Mouse (Mus musculus): ENCODE results near the gene Spatc1l.

Spatc1l gene

DNA sequence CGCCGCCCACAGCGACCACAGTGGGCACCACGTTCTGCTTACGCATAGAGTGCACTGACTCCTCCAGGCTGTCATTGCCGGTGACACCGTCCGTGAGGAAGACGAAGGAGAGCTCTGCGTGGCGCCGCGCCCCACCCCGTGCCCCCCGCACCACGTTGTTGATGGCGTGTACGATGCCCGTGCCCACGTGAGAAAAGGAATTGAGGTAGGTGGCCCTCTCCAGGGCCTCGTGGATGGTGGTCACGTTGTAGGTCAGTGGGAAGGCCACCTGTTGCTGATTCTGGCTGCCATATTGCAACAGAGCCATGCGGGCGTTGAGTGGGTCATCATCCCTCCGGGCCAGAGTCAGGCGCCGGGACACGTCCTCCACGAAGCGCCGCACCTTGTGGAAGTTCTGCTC, 34.3 kb downstream of the Spatc1l start:
- DNase-seq (ENCODE audit: low read depth, low spot score) = no peak

DNA sequence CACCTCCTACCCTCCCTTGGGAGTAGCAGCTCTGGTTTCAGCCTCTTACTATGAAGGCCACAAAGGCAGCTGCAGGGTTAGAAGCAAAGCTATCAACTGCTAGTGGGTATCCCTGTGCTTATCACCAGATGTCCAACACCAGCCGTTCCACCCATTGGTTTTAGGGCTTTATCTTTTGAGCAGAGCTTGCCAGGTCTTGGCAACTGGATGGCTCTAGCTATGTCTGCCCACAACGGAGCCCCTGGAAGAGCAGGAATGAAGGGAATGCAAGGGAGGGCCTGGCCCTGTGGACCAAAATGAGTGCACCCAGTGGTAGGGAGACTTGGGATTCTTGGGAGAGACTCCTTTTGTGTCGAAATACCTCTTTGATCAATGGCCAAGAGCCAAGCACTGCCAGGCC, 40.6 kb downstream of the Spatc1l start:
- DNase-seq (ENCODE audit: low read depth, low spot score) = no peak

- DNase-seq (ENCODE audit: low read depth, low spot score) = no peak
Measured at GRCm38 (mm10) chr10:76612473-76612872, 50.4 kb downstream of the Spatc1l start.
